Mouse (Mus musculus) heart, postnatal 0 days (tissue): ENCODE data around the gene Nmb. TPM values are rescaled to one million over a fixed set of nuclear protein-coding genes. Genes with fewer than 3 reads are reported as not detected.

Experiments
- ATAC-seq: fragments of 200-750 bp; cut with Nextera tagmentation; 2 replicates; pipeline ENCODE4 v1.8.0; 2017; ENCODE audit warnings: low read depth, moderate number of reproducible peaks, moderate library complexity; ENCODE audit not compliant: insufficient read depth
- DNase-seq: peaks from one replicate; pipeline ENCODE4 v3.0.0-alpha.2; 2016; ENCODE audit warnings: low spot score
- H3K27ac ChIP-seq: fragments of 300-500 bp; sonication (generic); 2 replicates; pipeline ENCODE4 v1.5.1; 2014; ENCODE audit warnings: low read depth, mild to moderate bottlenecking
- H3K27me3 ChIP-seq: fragments of 300-500 bp; sonication (generic); 2 replicates; pipeline ENCODE4 v1.6.1; 2014; ENCODE audit warnings: low read length, mixed read lengths; ENCODE audit not compliant: control insufficient read depth, insufficient read depth
- H3K36me3 ChIP-seq: fragments of 300-500 bp; sonication (generic); replicated peaks from 2 replicates; pipeline ENCODE4 v1.6.1; 2014; ENCODE audit warnings: low read length, mixed read lengths; ENCODE audit not compliant: control insufficient read depth, insufficient read depth
- H3K4me1 ChIP-seq: fragments of 300-500 bp; sonication (generic); 2 replicates; pipeline ENCODE4 v1.6.1; 2014; ENCODE audit warnings: antibody characterized with exemption; ENCODE audit not compliant: control insufficient read depth, insufficient read depth
- H3K4me2 ChIP-seq: fragments of 300-500 bp; sonication (generic); 2 replicates; pipeline ENCODE4 v1.6.1; 2014; ENCODE audit warnings: low read depth, mild to moderate bottlenecking, low read length, moderate library complexity
- H3K4me3 ChIP-seq: fragments of 300-500 bp; sonication (generic); 2 replicates; pipeline ENCODE4 v1.5.1; 2014; ENCODE audit warnings: low read depth, low read length
- H3K9ac ChIP-seq: fragments of 300-500 bp; sonication (generic); replicated peaks from 2 replicates; pipeline ENCODE4 v1.6.1; 2014; ENCODE audit warnings: low read depth, low read length, mixed read lengths
- H3K9me3 ChIP-seq: fragments of 300-500 bp; sonication (generic); replicated peaks from 2 replicates; pipeline ENCODE4 v1.6.1; 2016; ENCODE audit warnings: low read length; ENCODE audit not compliant: control insufficient read depth
- CTCF ChIP-seq: IDR thresholded peaks from 2 replicates; pipeline ENCODE4 v1.5.1; 2016; ENCODE audit warnings: antibody characterized with exemption, control low read depth, low read depth
- EP300 ChIP-seq: IDR thresholded peaks from 2 replicates; pipeline ENCODE4 v1.6.1; 2016; ENCODE audit warnings: antibody characterized with exemption, low read depth
- WGBS: fragments of 180-500 bp; shearing (Covaris S2); extraction: QIAGEN DNeasy Blood & Tissue Kit; methylation state at CpG from one replicate; pipeline ENCODE4 v1.1.7; 2014; 5-methylcytosine and 5-hydroxymethylcytosine counted together
- polyA plus RNA-seq: library from polyadenylated mRNA; unstranded; fragments of >200 nt; fragmentation: Nextera tagmentation; extraction: Ambion mirVana; gene quantifications from 2 replicates; pipeline ENCODE4 v1.2.1, GENCODE M21; 2015
- total RNA-seq: library from RNA; depleted of rRNA; stranded (reverse); fragments of >200 nt; gene quantifications from 2 replicates; pipeline ENCODE4 v1.2.3, GENCODE M21; 2014; ENCODE audit warnings: low replicate concordance; rRNA removed

Nmb gene
- total RNA-seq (5.5 and 17.6 TPM in 2 replicates), polyA plus RNA-seq (4.2 and 4.4 TPM in 2 replicates)

- no peak for TF ChIP-seq EP300
- TF ChIP-seq CTCF: no peak
- 3% methylated on average over 19 of the region's 19 CpGs for WGBS
- H3K4me2 ChIP-seq: peak within 1 kb of the TSS; percentile 82
- H3K27me3 ChIP-seq: no peaks in the 10 kb centered on the region
- ATAC-seq: peak; percentile 49
- DNase-seq: peak; percentile 61
- peak within 1 kb of the TSS; percentile 51; the same call in 1 of the 2 replicates for H3K9ac ChIP-seq
- H3K4me1 ChIP-seq: peaks cover 18% of the 10 kb centered on the region
- peak within 1 kb of the TSS; percentile 51 for H3K4me3 ChIP-seq
- H3K36me3 ChIP-seq: no peaks in the 10 kb centered on the region
- H3K9me3 ChIP-seq: no peaks in the 10 kb centered on the region
- H3K27ac ChIP-seq: no peak within 1 kb of the TSS
These were observed at the start of gene Nmb for GRCm38 (mm10) chr7:80904921-80905515. Nmb (minus strand) TSS chr7:80905076.

GRCm38 (mm10) chr7:80954251-80954650 is 49.4 kb upstream of the Nmb start:
- Histone ChIP-seq H3K4me2 (no peak overlapping the region), H3K9ac (no peak overlapping the region), H3K4me1 (no peaks in the 10 kb centered on the region), H3K27ac (no peak overlapping the region), H3K27me3 (no peaks in the 10 kb centered on the region), H3K4me3 (no peak overlapping the region), H3K36me3 (no peaks in the 10 kb centered on the region), H3K9me3 (no peaks in the 10 kb centered on the region)
- ATAC-seq: no peak
- 75% methylated on average over 2 of the region's 2 CpGs for WGBS
- TF ChIP-seq CTCF (no peak), EP300 (no peak)
- no peak for DNase-seq

DNA sequence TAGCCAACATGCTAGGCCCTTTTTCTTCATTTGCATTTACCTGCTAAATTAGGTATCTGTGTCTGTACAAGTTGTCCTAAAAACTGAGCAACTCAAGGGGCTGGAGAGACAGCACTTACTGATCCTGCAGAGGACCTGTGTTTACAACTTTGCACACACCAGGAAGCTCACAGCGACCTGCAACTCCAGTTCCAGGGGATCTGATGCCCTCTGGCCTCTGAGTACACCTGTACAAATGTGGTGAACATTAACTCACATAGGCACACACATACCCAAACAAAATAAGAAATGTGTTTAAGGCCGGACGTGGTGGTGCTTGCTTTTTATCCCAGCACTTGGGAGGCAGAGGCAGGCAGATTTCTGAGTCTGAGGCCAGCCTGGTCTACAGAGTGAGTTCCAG is 47.3 kb upstream of the Nmb start:
- ATAC-seq (no peak), DNase-seq (no peak)
- H3K4me3 ChIP-seq: no peak overlapping the region
- TF ChIP-seq EP300 (no peak), CTCF (no peak)
- no peaks in the 10 kb centered on the region for H3K36me3 ChIP-seq
- H3K4me2 ChIP-seq: no peak overlapping the region
- H3K27ac ChIP-seq: no peak overlapping the region
- no peaks in the 10 kb centered on the region for H3K27me3 ChIP-seq
- H3K9me3 ChIP-seq: no peaks in the 10 kb centered on the region
- H3K9ac ChIP-seq: no peak overlapping the region
- no peaks in the 10 kb centered on the region for H3K4me1 ChIP-seq
- 60% methylated on average over 3 of the region's 3 CpGs for WGBS

DNA sequence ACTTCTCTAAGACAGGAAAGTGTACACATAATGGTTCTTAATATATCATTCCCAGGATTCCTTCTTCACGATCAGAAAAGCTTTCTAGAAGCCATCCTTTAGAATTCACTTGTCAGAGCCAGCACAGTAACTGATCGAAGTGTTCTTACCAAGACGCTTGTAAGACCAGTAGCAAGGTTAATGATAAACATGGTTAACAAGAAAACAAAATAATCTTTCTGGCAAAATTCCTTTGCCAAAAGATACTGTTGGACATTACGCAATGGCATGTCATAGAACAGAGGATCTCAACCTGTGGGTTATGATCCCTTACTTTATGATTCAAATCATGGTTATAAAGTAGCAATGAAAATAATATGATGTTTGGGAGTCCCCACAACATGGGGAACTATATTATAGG is 46.6 kb upstream of the Nmb start:
- DNase-seq: no peak
- Histone ChIP-seq H3K27me3 (no peaks in the 10 kb centered on the region), H3K4me2 (no peak overlapping the region), H3K4me1 (peaks cover 4% of the 10 kb centered on the region), H3K4me3 (no peak overlapping the region), H3K36me3 (no peaks in the 10 kb centered on the region), H3K27ac (no peak overlapping the region), H3K9ac (no peak overlapping the region), H3K9me3 (no peaks in the 10 kb centered on the region)
- no peak for ATAC-seq
- WGBS: 75% methylated on average over 4 of the region's 4 CpGs
- no peak for TF ChIP-seq EP300
- TF ChIP-seq CTCF: no peak

- H3K4me3 ChIP-seq: peak within 1 kb of the TSS; percentile 98
- peak within 1 kb of the TSS; percentile 90 for H3K4me2 ChIP-seq
- H3K27ac ChIP-seq: peak within 1 kb of the TSS; percentile 95
- ATAC-seq: peak; percentile 99
- H3K9me3 ChIP-seq: no peaks in the 10 kb centered on the region
- no peaks in the 10 kb centered on the region for H3K36me3 ChIP-seq
- TF ChIP-seq EP300 (no peak), CTCF (no peak)
- peak; percentile 91 for DNase-seq
- 2% methylated on average over 44 of the region's 44 CpGs for WGBS
- H3K27me3 ChIP-seq: no peaks in the 10 kb centered on the region
- H3K9ac ChIP-seq: peak within 1 kb of the TSS; percentile 91
- H3K4me1 ChIP-seq: peaks cover 11% of the 10 kb centered on the region
These were observed 42.8 kb upstream of the Nmb start, which contains the start of gene Sec11a for GRCm38 (mm10) chr7:80947445-80948350. Sec11a (minus strand) TSS chr7:80947780.
